Mouse (Mus musculus) lung, postnatal 10 days (tissue): Measurements from ENCODE around the gene Exoc4.
A peak's percentile ranks its signal among the peaks of the same experiment; 100 is the strongest.

Source experiments
- DNase-seq: peaks from one replicate; pipeline ENCODE4 v3.0.0; 2021

The Exoc4 gene

DNA sequence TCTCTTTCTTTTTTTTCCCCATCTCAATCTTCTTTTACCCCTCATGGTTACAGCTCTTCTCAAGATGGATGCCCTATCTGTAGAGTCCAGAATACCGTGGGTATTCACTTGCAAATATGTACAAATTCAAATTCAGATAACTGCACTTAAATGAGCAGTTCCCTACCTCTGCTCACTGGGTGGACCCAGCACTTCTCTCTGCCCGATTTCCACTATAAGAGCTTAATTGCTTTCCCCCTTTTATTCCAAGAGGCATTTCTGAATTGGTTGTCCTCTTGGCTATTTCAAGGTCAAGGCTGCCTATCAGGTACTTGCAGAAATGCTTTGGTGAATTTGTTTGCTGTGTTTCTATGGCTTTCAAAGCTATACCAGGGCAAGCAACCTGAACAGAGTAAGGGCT is 521.1 kb downstream of the Exoc4 start:
- DNase-seq = no peak

DNA sequence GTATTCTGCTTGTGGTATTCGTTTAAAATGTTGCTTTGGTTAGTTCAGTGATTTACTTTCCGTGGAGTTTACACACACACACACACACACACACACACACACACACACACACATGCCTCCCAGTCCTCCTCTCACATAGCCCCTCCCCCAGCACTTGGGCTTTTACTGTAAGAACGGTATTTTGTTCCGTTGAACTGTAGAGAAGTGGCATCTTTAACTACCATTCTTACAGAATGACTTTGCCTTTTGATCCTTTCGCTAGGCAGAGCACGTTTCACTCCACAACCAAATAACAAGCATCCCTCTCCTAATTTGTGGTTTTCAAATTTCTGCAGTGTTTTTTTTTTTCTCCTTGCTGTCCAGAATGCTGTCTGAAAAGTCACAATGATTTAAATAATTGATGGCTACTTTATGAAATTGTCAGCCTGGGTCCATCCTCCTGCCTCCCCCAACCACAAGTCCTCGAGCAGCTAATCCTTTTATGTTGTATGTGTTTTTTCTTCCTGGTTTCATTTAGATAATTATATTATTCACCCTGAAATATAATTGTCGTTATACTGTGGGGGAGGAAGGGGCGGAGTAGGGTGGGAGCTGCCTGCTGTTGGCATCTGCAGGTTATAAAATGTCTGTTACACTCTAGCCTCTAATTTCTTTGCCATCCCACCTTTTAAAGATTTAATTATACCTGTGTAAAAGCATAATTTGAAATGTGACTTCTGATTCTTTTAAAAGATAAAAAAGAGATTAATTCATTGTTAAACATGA is 523.8 kb downstream of the Exoc4 start:
- DNase-seq = no peak

DNA sequence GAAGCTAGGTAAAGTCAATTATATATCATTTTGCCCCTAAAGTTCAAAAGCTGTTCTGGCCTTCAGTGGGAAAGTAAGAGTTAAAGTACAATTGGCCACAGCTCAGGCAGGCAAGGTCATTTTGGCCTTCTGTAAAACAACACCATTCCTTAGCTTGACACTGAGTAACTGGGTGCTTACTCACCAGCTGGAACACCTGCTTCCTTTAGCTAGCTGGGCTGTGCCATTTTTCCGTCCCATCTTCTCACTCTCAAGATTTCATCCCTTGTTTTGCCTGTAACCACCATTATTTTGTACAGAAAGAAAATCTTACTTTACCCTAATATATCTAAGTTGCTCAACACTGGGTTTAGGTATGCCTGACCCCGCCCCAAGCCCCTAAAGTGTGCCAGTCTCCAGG is 543.7 kb downstream of the Exoc4 start:
- no peak for DNase-seq

DNA sequence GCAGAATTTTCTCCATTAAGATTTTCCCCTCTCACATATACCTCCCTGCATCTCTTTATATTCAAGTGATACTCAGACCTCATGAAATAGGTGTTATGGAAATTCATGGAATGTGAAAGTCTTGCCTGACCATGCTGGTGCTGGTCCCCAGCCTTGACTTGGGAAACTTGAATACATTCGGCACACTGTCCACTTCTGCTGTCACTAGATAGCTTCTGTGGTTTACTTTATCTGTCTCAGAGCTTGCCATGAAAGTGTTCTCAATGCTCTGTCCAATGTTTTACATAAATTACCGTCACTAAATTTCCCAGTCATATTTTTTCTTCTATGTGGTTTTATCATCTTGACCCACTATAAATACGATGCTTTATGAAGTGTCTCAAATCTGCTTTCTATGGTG is 552.4 kb downstream of the Exoc4 start:
- DNase-seq = no peak

DNA sequence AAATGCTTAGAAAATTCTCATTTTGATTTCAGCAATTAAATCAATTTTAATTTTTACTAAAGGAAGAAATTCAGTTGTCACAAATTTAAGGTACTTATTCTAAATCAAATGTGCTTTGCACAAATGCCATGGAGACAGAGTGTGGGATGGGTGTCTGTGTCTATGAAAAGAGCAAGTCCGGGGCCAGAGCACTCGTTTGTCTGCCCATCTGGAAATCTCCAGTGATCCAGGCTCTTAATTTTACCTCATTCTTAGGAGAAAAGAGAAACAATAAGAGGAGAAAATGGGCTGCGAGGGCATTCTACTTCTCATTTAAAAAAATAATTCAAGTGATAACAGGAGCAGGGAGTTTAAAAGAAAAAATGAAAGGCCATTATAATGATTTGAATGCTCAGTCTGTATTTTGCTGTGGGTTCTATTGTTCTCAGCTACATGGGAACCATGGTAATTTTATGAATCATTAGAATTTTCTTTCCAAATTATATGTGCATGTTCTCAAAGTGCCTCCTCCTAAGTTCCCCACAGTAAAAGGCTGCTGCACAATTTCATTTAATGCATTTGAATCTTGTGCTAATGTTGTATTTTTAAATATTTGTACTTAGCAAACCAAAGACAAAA is 554.7 kb downstream of the Exoc4 start:
- DNase-seq = no peak

DNA sequence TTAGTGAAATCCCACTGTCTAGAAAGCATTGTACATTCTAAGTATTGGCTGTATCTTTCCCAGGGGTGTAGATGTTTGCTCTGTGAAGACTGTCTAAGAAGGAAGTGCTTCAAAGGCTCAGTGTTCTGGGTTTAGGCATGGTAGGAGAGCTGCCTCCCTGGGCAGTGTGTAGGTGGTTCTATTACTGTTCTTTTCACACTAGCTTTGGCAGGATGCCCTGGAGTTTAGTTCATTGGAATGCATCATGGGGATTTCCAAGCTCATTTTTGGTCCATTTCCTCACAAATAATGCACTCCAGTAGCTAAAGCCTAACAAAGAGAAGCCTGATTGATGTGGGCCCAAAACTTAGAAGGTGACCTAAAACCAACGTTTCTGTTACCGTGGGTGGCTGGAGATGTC is 555.9 kb downstream of the Exoc4 start:
- DNase-seq = peak; percentile 24

DNA sequence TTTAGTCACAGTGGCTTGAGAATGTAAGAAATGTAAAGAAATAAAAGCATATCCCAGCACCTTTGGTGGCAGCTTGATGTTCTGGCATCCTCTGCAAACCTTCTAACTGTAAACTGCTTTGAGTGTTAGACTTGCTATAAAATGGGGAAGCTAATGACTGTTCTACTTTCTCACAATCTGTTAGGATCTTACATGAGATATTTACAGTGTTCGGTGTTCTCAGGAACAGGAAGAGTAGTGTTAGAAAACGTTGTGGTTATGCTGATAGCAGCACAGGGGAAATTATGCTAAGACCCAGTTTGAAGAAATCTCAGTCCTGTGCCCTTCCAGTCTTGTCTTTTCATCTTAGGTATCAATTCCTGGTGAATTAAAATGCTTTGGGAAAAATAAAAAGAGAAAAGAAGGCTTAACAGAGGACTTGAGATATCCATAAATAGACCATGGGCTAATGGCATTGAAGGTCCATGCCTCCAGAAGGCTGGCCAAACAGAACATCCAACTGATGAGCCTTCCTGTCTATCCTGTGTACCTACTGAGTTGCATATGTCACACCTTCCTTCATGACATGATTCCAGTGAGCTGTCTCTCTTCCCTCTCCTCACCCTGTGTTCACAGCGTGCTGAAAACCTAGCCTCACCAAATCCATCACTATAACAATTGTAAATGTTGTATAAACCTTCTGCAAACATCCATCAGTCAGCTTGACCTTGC is 557.3 kb downstream of the Exoc4 start:
- DNase-seq = no peak

DNA sequence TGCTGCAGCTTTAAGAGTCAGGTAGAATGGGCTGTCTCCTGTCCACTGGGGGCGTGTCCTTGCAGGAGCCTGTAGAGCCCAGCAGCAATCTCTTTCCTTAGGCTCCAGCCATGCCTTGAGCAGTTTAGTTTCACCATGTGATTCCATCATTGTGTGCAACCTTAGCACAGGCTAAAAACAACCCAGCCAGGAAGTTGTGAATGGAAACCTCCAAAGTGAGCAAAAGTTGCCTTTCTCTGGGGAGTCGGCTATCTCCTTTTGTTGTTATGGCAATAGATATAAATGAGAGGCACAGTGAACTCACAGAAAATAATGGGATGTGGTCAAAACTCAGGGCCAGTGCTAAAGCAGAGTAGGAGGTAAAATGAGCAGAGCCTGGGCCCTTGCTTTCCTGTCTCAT is 565.5 kb downstream of the Exoc4 start:
- DNase-seq = no peak

DNA sequence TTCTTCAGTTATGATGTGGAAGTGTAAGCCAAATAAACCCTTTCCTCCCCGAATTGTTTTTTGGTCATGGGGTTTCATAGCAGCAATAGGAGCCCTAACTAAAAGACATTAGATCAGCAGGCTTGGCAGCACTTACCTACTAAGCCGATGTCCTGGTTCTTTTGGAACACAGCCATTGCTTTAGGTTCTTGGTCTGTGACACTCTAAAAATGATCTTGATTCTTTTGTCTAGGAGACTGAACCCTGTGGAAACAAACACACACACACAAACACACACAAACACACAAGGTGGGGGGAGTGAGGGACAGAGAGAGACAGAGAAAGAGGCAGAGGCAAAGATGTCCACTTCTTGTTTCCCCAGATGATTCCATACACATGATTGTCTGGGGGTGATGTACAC is 574.3 kb downstream of the Exoc4 start:
- DNase-seq = no peak

DNA sequence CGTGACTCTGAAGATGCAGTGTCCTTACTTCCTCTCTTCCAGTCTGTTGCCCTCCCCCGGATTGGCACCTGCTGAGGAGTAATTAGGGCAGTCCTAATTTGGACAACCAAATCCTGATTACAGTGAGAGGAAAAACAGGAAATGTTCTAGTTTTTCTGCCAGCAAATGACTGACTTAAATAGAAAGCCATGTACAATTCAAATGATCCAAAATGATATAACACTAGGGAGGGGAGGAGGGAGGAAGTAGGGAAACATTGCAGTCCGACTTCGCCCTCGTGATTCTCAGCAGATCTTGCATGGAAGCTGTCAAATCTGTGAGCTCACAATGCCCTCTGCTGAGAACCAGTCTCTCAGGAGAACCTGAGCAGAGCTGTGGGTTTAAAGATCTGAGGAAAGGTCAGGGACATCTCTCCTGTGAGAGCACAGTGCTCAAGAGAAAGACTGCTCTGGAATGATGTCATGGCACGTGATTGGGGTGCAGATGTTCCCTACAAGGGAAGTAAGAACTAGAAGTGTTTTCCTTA is 575.0 kb downstream of the Exoc4 start:
- peak; percentile 7 for DNase-seq

DNA sequence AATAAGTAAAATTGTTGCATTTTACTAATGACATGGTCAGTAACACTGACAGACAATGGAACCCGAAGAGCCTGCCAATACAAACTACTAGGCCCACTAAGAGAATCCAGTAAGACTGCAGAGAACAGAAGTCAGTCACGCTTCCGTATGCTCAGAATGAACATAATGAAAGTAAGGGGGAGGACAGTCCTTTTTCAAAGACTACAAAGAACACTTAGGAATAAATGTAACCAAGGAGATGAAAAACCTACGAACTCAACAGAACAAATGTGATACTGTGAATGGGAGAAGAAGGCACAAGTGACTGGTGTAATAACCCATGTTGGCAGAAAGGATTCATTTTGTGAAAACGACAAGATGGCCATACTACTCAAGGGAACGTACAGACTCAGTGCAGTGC is 579.6 kb downstream of the Exoc4 start:
- no peak for DNase-seq

DNA sequence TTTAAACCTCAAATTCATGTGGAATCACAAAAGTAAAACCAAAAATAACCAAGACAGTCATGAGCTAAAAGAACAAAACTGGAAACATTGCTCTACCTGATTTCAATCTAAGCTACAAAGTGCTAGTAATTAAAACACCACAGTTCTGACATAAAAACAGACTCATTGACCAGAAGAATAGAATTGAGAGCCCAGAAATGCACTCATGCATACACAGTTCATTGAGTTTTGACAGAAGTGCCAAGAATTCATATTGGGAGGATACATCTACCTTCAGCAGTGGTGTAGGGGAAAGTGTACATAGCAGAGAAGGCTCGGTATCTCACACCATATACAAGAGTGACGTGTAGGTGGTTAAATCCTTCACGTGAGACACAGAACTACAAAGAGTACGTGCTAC is 580.4 kb downstream of the Exoc4 start:
- no peak for DNase-seq

DNA sequence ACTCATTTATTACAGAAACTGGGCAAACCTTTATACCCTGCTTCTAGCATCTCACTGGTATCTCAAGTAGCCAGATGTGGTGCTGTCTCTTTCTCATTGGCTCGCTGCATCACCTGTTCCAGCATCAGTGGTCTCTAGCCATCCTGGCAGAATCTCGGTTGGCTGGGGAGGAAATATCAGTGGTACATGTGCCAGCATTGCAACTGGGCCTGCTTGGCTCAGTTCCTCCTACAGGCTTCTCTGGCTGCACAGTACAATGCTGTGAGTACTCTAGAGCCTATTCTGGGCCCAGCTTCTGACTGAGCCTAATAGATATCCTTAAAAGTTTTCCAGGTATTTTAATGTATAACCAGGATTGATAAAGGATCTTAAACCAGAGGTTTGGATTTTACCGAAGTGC is 582.4 kb downstream of the Exoc4 start:
- DNase-seq = no peak

DNA sequence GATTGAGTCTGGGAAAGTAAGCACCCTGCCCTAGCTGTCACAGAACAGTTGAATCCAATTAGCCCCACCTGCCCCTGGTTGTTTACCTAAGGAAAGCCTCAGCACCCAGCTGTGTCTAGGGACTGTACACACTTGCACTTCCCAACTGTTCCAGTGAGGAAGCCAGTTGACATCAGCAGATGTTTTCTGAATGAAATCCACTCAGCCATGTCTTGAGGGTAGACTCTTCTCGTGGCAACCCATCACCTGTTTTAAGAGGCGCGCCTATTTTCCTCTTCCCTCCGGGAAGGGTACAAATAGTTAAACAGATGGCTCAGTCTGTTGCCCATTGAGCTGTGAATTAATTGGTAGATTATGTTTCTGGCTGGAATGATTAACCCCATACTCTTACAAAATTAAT is 584.1 kb downstream of the Exoc4 start:
- no peak for DNase-seq

DNA sequence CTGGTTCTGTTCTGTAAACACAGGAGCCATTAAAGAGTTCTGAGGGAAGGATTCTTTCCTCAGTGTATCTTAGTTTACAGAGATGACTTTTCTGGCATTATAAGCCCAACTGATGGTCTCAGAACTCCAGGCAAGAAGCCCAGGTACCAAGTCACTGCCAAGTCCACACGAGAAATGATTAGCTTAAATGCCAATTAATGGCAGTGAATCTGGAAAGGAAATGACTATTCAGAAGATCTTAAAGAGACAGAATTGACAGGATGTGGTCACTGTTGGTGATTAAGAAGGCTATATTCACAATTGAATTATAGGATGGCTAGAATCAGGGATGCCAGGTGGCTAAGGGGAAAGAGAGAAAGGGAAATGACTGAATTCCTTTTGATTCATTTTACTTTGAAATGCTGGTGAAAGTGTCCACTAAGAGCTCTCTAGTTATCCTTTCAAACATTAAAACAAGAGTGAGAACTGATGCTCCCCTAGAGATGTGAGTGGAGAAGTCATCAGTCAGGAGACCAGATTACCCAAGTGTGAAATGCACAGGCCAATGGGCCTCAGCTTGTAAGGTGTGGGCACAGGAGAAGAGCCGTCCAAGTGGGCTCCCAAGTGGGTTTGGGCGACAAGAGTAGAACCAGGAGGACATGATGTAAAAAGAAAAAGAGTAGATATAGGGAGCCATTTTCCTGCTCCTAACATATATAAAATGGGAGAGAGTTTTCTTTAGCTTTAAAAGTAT is 587.3 kb downstream of the Exoc4 start:
- no peak for DNase-seq

DNA sequence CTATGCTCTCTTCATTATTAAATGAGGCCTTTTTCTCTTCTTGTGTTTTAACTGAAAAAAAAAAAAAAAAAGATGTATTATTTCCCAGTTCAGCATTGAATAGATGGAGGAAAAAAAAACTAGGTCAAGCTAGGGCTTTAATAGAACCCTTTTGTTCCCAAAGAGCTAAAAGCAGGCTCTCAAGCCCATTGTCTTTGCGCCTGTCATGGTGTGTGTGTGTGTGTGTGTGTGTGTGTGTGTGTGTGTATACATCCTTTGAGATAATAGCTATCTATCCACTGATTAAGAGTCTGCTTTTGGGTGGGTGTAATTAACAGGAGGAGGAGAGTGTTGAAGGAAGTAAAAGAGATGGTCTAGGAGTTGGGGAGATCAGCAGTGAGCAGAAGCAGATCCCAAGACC is 594.0 kb downstream of the Exoc4 start:
- no peak for DNase-seq

DNA sequence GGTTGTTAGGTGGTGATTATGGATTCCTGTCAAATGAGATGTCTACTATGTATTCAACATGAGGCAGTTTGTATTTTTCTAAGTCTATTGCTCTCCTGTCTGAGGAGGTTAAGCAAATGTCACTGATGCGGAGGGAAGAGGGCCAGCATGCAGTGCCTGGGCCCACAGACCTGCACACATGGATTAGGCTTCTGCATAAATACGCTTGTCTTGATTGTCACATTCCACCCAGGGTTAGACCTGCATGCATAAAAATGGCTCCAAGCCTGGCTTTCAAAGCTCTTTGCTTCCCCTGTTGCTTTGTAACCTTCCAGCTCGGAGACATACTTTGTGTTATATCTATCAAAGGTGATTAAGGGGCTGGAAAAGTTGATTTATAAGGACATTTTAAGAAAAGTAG is 610.2 kb downstream of the Exoc4 start:
- no peak for DNase-seq

DNA sequence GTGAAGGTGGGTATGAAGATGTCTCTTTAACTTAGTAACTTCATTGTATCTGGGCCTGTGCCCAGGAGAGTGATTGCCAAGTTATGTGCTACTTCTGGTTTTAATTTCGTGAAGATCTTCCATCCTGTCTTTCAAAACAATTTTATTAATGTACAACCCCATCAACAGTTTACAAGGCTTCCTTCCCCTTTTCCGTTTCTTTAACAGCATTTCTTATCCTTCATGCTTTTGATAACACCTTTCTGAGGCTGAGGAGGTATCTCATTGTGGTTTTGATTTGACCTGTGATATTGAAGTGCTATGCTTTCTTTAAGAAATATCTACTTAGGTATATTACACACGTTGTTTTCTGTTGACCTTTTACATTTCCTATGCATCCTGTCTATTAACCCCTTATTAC is 616.9 kb downstream of the Exoc4 start:
- DNase-seq = no peak

DNA sequence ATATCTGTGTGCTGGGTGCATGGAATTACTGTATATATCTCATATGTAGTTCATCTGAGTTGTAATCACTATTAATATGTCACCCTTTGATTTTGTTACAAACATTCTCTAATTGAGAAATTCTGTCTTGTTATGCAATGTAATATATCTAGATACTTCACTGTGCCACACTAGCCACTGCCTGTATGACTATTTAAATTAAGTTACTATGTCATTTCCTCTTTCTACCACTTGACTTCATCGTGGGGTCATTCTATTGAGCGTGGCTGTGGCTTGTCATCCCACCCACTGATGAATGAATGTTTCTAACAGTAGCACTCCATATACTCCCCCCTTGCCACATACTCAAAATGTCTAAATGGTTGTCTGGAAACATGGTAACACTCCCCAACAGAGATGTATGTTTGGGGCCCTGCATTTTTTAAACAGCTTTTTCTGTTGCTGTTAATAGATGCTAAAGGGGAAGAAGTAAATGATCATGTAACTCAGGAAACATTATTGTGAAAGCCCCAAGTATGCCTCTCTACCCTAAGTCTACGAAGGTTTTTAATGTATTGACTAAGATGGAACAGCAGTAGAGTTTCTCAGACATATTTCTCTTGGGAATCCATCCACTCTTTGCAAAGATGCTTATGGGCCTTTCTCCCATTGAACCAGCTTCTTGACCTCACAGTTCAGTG is 618.2 kb downstream of the Exoc4 start:
- no peak for DNase-seq

DNA sequence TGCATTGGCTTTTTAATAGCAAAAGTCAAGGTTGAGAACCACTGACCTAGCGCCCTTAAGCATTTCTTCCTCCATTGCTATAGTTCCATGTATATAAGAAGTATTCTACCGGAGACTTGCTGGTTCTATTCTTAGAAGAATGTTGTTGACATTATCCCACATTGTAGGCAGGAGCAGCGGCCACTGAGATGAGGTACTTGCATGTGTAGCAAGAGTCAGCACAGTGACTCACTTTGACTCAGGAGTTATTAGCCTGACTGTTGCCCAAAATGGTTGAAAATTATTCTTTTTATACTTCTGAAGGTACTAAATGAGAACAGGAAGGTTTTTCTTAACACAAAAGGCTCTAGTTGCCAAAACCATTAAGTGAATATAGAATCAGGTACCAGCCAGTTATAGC is 620.4 kb downstream of the Exoc4 start:
- DNase-seq = no peak

DNA sequence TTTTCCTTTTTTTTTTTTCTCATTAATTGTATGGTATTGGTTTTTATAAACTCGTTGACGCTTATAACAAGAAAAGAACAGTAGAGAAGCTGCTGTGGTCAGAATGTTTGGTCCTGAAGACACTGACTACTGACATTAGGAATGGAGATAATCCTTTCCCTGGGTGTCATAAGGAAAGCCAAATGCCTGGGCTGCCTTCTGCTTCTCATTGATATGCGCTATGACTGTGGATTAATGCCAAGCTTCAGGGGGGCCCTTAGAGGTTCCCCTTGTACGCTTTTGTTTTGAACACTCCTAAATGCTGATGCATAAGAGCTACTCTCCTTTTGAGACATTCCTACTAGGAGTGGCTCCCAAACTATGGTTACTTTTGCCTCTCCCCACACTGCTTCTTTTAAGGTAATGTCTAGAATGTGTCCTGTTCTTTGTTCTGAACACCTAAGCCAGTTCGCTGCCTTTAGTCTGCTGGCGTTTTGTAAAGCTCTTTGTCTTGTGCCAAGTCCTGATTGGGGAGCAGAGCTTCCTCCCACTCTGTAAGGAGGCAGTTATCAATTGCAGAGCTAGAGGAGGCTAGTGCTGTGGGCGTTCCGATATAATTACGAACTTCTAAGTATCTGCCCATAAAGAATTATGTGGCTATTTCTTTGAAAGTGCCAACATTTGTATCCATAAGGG is 621.7 kb downstream of the Exoc4 start:
- DNase-seq = no peak

DNA sequence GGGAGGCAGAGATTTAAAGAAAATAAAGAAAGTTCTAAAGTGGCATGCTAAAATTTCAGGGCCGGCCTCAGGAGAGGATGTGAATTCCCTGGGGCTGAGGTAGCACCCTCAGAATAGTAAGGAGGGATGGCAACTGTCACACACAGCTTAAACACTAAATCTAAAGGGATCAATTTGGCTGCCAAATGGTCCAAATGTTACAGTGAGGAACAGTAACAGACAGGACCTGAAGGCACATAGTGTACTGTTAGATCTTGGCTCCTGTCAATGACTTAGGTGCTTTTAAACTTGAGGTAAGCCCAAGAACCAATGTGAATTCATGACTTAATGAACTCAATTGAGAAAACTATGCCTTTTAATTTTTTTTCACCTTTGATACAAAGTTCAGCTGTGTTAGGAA is 622.4 kb downstream of the Exoc4 start:
- no peak for DNase-seq
